Mouse (Mus musculus) small intestine, adult 2 months (tissue): ENCODE results near the gene Spon2.

Experiments
- CTCF ChIP-seq: fragments of 200-500 bp; IDR thresholded peaks from 2 replicates; pipeline ENCODE4 v1.5.1; 2012; ENCODE audit warnings: low read depth, mild to moderate bottlenecking, control low read depth, inconsistent platforms, low read length, moderate library complexity, mixed read lengths; ENCODE audit not compliant: insufficient replicate concordance, insufficient read length; ENCODE audit errors: extremely low read depth
- POLR2A ChIP-seq: fragments of 200-500 bp; IDR thresholded peaks from 2 replicates; pipeline ENCODE4 v1.6.1; 2012; ENCODE audit warnings: low read depth, mild to moderate bottlenecking, control low read depth, inconsistent platforms, low read length, moderate library complexity

DNA sequence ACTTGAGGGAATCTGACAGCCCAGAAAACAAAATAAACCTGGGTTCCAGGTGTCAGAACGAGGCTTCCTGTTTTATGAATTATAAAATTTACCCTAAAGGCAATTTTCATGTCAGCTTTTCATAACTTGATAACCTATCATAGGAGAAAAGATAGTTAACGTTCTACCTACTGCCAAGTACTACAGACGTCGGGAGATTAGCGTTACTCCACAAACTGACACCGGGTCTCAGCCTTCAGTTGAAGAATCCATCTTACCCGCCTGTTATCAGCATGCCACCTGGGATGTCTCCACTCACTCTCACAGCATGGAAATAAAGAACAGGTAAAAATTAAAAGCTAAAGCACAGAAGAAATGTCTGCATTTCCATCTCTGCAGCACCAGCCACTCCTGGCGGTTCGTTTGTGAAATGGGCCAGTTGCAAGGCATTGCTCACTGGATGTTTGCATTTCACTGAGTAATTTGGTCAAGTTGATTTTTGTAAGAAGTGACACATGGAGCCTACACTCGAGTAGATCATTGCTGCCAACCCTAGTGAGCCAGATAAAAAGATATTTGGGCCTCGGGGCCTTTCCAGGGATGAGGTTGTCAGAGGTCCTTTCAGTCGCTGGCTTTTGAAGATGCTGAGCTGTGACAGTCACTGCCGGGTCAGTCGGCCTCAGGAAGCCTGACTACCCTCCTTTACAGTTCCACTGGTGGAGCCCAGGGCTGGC, 9.6 kb downstream of the Spon2 start:
- TF ChIP-seq CTCF (no peak), POLR2A (no peak)
